Mouse (Mus musculus): ENCODE measurements around the gene Foxp1.

The Foxp1 gene

DNA sequence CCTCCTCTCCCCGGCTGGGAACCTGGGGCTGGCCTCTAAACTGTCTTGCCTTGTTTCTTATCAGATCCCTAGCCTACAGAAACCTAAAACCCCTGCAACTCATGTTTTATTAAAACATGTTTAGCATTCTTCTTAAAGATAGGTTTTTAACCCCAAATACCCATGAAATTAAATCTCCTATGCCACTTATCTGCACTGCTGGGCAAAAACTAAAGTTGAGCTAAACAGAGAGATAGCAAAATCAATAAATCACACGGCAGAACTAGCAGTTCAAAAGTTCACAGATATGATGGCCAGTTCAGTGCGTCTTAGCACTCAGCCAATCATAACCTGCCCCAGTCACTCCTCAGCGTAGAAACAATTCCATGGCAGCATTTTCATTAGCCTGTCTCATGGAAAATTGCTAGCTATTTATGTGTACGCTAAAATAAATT is 316.1 kb downstream of the Foxp1 start:
- DNase-seq (ENCODE audit: low read depth): no peak

DNA sequence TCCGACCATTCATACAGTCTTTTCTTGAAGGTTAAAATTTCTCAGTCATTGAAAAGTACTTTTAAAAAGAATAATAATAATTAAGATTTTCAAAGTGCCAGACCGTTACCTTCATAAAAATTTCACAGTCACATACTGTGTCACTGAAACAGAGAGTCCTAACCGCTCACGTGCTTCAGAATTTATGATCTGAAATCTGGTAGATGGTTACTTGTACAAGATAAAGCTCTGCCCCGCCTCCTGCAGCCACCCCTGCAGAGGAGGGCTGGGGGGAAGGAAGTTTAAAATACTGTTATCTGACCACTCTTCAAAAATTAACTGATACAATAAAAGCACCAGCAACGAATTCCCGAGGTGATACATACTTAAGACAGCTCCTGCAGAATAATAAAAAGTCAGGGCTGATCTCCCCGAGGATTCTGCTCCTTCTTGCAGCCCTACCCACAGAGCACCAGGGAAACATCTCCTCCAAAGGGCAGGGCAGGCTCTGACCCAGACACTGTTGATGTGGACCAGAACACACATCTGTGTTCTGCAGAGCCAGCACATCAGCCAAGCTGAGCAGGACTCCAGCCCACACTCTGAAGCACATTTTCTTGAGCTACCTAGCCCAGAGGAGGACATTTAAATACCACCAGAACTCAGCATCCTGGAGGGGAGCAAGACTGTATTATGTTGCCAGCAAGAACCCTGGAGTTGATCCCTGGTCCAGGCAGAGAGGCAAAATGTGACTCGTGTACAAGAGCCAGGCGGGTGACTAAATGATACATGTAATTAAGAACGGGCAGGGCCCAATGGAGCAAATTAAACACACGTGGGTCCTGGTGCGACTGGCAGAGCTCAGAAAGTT is 316.7 kb downstream of the Foxp1 start:
- DNase-seq (ENCODE audit: low read depth): peak; percentile 71

DNA sequence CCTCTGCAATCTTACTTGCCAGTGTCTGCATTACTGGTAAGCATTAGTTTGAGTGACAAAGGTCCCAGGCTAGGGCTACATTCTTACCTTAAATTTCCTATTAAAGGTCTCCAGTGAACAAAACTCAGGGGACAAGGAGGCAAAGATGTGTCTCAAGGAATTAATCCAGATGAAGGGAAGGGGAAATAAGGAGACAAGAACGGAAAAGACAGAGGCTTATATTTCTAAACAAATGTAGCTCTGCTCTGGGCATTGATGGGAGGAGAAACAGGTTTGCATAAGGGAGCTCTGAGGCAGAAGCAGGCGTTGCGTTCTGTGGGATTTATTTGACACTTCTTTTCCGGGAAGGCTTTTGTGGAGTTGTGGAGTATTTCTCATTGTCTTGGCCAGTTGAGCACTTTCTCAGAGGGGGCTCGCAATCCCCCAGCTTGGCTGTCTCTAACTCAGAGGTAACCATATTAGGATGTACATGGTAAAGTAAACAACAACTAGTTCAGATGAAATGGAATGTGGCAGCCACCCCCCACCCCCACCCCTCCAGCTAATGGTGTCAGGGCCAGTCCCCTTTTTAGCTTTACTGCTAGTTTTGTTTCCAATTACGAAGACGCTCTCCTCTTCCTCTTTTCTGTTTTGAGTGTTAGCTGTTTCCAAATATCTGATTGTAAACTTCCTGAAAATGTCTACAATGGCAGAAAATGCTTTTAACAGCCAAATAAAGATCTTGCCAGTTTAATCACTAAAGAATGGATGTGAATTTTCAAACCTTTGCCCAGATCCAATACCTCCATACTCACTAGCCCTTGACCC is 317.5 kb downstream of the Foxp1 start:
- peak; percentile 65 for DNase-seq (ENCODE audit: low read depth)

DNA sequence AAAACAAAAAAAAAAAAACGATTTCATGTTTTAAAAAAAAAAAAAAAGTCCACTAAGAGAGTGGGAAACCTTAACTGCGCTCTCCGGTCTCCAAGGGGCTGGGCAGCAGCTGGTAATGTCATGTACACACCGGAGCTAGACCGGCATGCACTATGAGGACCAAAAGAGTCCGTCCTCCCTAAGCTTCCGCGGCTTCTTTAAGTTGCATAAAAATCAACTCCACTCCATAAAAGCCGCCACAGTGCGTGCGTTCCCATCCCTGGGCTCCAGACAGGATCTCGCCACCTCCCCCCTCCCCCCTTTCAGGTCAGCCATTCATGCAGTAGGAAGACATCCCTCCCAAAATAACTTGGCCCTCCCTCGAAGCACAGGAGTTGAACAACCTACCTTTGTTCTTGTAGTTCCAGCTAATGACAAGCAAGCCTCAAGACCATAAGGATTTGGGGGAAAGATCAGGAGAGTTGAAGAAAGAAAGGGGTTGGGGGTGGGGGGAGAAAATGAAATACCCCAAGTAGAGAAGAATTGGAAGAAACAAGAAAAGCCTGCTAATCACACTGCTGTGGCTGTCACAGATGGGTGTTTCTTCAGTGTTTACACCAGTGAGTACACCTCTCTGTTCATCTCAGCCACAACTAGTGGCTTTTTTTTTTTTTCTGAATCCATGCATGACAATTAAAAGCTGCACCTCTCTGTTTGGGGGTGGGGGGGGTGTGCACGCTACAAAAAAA is 318.3 kb downstream of the Foxp1 start:
- no peak for DNase-seq (ENCODE audit: low read depth)

DNA sequence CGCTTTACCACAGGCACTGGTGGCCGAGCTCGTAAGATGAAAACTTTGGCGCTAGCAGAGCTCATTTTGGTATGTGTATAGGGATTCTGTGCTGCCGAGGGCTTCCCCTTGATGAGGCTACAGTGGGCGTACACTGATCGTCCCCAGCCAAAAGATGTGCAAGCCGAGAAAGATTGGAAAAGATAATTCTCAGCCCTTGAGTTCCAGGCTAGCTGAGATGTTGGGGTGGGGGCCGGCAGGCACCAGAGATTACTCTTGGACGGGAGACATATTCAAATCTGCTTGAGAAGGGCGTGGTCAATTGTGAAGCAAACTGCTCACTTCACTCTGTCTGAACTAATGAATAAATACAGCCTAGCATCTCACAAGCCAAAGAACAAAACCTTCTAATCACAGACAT is 319.3 kb downstream of the Foxp1 start:
- no peak for DNase-seq (ENCODE audit: low read depth)

DNA sequence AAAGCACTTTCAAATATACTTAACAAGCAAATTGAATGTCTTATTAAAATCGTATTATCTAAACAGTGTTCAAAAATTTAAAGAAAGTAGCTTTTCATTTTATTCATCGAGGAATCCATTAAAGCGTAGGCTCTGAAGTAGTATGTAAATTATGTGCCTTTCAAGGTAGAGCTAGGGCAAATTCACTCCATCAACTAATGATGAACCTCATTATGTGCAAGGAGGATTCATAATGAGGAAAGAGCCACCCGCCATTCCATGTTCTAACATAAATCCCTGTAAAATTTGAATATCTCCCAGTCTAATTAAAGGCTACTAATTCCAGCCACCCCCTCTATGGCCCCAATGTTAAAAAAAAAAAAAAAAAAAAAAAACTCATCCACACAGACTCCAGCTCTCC is 319.7 kb downstream of the Foxp1 start:
- DNase-seq (ENCODE audit: low read depth): no peak

DNA sequence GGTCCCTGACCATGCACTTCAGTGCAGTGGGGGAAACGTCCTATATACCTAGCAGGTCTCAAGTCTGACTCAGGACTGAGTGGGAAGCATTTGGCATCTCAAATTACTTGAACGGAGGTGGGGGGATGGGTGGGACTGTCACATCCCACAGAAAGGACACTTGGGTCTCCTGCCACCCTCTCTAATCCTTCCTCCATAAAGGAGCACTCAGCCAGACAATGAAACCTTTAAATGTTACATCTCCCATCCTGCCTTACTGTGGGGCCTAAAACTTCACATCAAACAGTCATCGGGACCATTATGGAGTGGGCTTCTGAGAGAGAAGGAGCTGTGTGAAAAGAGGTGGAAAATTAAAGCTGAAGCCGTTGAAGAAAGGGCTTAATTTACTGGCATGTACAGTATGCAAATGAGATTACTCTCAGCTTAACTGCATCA is 321.2 kb downstream of the Foxp1 start:
- peak; percentile 37 for DNase-seq (ENCODE audit: low read depth)

DNA sequence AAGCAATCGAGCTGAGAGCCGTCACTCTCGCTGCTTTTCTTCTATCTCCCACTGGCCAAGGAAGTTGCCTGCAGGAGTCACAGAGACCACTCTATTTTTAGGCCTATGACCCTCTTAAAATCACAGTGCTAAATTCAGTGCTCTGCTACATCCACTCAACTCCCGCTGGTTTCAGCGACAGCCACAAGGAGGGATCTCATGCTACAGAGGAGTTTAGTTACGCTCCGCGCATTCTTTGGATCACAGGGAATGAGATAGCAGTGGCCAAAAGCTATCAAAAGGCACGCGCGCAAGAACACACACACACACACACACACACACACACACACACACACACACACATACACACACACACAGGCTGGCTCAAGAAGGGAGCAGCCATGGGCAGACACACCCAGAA is 321.9 kb downstream of the Foxp1 start:
- no peak for DNase-seq (ENCODE audit: low read depth)

DNA sequence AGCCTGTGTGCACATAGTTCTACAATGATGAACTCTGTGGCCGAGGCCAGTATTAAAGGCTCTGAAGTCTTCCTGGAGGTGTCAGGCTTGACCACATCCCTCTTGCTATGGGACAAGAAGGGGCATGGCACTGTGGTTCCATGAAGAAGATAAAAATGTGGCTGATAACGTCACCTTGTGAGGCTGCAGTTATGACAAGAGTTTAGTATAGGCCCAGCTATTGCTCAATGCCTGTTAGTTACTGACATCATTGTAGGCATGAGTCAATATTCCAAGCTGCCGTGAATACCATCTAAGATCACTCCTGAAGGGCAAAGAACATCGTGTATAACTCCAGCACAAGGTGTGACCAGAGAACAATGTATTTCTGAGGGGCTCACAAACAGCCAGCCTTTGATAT is 323.2 kb downstream of the Foxp1 start:
- peak; percentile 98 for DNase-seq (ENCODE audit: low read depth)

DNA sequence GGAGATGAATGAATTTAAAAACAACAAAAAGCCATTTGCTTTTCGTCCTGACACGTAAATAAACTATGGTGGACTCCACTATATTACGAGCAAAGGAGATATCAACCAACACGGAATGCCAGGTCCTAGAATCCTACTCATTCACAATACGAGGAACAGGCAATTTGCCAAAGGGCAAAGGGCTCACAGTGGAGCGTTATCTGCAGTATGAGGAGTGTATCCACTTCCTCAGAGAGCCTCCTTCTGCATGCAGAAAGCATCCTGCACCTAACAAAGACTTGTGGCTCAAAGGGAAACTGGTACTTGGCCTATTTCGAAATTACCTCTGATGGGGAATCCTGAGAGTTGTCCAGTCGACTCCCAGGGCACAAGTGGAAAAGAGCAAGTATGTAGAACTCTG is 328.8 kb downstream of the Foxp1 start:
- DNase-seq (ENCODE audit: low read depth): peak; percentile 88

DNA sequence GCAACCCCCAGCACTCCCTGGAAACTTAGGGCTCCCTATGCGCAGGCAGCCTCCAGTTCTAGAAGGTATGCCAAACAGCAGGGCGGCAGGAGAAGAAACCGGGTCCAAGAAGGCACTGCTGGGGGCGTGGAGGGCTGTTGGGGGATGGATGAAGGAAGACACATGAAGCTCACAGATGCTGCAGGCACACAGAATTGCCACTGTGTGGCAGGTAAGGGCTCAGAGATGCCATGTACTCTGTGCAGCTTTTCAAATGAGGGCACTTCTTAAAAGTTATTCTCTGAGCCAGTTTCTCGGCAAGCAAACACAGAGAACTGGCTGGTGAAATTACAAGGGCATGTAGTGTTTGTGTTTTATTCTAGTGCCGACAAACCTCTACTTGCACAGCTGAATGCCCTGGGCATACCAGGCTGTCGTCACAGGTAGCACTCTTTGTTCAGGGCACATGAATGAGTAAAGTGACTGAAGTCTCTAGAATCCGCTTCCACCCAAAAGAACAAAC is 330.8 kb downstream of the Foxp1 start:
- peak; percentile 36 for DNase-seq (ENCODE audit: low read depth)

DNA sequence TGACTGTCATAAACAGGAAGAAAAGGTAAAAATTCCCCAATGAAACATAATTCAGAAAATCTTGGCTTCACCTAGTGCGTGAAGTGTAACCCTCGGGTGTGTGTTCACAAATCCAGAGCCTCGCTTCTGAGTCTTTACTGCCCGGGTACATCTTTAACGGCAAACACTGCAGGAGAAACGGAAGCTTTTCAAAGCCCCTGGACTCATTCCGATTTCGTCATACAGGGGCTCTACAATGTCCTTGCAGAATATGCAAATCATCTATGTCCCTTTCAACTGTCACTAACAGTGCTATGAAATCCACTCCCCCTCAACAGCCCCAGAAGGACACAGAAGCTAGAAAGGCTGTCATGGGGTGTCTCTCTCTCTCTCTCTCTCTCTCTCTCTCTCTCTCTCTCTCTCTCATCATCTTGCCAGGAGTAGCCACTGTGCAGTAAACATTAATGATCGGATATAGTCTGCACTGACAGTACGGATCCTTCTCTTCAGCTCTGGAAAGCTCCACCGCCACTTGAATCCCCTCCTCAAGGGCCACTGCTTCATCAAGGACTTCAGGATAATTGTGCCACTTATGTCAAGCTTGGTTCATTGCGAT is 331.4 kb downstream of the Foxp1 start:
- peak; percentile 48 for DNase-seq (ENCODE audit: low read depth)

DNA sequence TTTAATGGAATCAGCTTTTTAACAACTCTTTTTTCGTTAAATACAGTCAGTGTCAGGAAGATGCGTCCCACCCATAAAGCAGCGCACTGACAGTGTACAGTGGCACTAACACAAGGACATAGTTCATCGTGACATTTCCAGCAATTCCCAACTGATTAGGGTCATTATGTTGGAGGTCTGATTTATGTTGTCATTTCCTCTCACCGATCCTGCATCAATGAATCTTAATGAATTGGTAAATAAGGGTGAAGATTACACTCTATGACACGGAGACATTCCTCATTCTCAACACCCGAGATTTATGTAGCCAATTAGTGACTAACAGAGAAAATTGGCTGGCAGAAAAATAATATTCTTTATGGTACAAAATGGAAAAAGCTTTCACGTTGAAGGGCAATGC is 332.6 kb downstream of the Foxp1 start:
- no peak for DNase-seq (ENCODE audit: low read depth)

DNA sequence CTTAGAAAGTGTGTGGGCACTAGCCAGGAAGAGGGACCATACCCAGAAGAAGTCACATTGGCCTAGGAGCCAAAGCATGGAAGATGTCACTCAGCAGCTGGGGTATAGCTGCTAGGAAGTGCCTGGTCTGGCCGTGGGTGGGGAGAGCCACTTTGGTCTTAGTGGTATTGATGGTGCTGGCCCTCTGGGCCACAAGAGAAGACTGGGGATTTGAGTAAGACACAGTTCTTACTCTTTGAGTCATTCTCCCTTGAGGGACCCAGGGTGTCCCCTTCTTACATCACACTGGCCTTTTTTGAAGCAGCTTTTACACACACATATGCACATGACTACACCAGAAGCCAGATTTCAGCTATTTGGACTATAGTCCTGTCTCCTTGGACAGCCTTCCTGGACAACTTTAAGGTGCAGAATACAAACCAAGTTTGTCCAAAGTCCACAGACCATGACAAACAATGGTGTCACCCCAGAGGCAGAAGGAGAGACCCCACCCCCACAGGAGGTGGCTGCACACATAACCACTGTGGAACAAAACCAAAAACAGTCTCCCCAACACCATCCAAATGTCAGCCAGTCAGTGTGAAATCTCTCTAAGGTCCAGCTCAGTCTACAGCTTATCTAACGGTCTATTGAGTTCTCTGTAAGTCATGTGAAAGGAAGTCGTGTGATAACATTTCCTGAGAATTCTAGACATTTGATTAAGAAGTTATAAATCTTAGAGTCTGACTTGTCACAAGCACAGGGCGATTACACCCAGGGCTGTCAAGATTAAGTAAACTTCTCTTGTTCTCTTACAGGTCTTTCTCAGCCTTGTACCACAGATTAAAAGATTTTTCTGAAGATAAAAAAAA is 333.9 kb downstream of the Foxp1 start:
- peak; percentile 60 for DNase-seq (ENCODE audit: low read depth)

DNA sequence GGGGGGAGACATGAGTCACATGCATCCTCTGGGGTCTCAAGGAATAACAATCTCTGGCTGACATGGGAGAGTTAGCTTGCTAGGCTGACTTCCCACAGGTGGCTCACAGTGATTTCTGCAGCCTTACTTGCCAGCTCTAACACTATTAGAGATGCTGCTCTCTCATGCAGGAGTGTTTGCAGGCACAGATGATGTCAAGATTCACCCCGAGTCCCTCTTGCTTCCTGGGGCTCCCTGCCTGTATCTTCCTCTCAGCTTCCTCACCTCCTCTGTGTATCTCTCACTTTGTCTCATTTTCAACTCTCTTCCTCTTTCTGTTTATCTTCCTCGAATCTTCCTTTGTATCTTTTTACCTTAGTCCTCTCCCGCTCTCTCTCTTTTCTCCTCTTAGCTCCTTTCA is 334.6 kb downstream of the Foxp1 start:
- DNase-seq (ENCODE audit: low read depth): no peak

DNA sequence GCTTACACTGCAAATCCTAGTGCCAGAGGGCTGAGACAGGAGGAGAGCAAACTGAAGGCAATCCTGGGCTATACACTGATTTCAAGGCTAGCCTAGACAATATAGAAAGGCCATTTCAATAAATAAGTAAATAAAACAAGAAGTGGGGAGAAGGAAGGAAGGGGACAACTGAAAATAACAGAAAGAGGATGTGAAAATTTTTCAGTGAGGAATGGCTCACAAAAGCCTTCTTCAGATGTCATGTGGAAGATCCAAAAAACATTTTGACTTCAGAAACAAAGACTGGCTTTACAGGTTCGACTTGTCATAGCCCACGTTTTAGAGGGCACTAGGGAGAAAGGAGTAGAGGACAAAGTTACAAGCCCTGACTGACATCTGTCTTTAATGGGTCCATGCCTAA is 335.1 kb downstream of the Foxp1 start:
- DNase-seq (ENCODE audit: low read depth): no peak

DNA sequence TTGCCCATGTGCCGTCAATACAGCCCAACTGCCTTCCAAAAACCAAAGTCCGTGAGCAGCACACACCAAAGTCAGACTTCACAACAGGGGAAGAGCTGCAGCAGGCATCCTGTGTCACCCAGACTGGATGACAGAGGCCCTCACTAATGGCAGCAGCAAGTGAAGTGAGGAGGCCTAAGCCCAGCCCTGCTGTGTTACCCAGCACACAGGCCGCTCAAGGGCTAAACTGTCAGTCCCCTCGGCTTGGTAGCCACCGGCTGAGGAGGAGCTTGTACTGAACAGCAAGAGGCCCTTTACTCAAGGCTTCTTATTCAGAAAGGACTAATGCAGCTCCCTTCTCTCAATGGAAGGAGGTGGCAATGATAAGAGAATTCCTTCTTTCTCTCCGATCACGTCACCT is 336.0 kb downstream of the Foxp1 start:
- no peak for DNase-seq (ENCODE audit: low read depth)

DNA sequence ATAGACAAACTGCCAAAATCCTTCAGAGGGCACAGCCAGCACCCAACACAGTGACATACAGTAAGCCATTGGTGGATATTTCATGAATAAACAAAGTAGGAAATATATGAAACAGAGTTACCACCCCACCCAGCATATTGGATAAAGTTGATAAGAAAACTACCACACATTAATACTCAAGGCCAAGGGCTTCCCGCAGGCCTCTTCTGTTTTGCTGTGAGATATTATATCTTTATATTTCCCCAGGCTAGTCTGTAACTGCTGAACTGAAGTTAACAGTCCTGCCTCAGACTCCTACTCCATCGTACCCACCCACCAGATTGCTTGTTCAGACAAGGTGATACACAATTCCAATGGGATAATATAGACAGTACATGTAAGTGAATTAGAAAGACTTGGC is 336.7 kb downstream of the Foxp1 start:
- no peak for DNase-seq (ENCODE audit: low read depth)

DNA sequence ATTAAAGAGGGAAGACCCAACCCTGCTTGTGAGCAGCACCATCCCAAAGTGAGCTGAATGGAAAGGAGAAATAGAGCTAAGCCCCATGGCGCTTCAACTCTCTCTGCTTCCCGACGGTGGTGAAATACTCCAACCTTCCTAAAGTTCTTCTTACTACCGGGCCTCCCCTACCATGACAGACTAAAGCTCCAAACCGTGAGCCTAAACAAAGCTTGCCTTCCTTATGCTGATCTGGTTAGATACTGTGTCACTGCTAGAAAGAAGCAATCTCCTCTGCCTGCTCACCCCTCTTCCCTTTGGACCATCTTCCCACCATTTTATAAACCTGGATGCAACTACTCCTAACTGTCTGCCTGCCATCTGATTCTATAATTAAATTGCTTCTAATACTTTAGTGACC is 338.5 kb downstream of the Foxp1 start:
- DNase-seq (ENCODE audit: low read depth): no peak

DNA sequence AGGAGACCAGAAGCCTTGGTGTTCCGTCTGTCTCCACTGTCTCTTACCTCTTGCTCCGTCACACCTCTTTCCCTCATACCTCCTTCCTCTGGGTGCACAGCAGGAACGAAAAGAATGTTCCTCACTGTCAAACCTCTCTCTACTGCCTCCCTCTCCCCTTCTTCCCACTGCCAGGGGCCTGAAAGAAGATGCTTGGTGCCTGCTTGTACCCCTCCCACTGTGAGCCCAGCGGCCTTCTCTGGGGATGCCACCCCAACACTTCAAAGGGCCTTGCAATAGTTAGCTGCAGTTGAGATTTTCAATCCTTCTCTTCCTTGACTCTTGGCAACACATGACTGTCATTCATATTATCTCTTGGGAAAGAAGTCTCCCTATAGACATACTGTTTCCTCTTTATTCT is 339.7 kb downstream of the Foxp1 start:
- DNase-seq (ENCODE audit: low read depth): no peak

DNA sequence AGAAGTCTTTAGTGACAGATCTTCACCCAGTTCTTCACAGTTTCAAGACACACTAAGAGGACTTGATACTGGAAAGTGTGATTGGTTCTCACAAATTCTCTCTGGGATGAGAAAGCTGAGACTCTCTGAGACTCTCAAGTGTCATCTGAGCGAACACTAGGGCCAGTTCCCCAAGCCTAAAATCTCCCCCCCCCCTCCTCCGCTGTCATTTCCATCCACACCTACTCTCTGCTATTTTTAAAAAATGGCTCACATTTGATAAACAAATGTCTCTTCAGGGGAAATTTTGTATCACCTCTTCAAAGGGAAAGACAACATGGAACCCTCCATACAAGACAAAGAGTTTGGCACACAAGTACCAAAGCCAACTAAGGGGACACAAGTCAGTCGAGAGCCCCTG is 346.3 kb downstream of the Foxp1 start:
- no peak for DNase-seq (ENCODE audit: low read depth)
